Mouse (Mus musculus) embryonic facial prominence, embryonic 15.5 days (tissue): Measurements from ENCODE around the gene Bahd1. TPM values are rescaled to one million over a fixed set of nuclear protein-coding genes. Genes with fewer than 3 reads are reported as not detected.

Experiments used
- ATAC-seq: fragments of 200-750 bp; cut with Nextera tagmentation; 2 replicates; pipeline ENCODE4 v1.8.0; 2017; ENCODE audit warnings: low read depth, moderate TSS enrichment; ENCODE audit not compliant: insufficient number of reproducible peaks, low FRiP score, low TSS enrichment
- H3K27ac ChIP-seq: fragments of 300-500 bp; sonication (generic); replicated peaks from 2 replicates; pipeline ENCODE4 v1.5.1; 2015; ENCODE audit warnings: mild to moderate bottlenecking, inconsistent platforms
- H3K27me3 ChIP-seq: fragments of 300-500 bp; sonication (generic); 2 replicates; pipeline ENCODE4 v1.6.1; 2015; ENCODE audit warnings: inconsistent platforms
- H3K36me3 ChIP-seq: fragments of 300-500 bp; sonication (generic); 2 replicates; pipeline ENCODE4 v1.6.1; 2015; ENCODE audit warnings: mild to moderate bottlenecking, inconsistent platforms
- H3K4me1 ChIP-seq: fragments of 300-500 bp; sonication (generic); 2 replicates; pipeline ENCODE4 v1.6.1; 2015; ENCODE audit warnings: inconsistent platforms
- H3K4me2 ChIP-seq: fragments of 300-500 bp; sonication (generic); replicated peaks from 2 replicates; pipeline ENCODE4 v1.6.1; 2015; ENCODE audit warnings: mild to moderate bottlenecking, inconsistent platforms
- H3K4me3 ChIP-seq: fragments of 300-500 bp; sonication (generic); replicated peaks from 2 replicates; pipeline ENCODE4 v1.5.1; 2015; ENCODE audit warnings: mild to moderate bottlenecking, inconsistent platforms
- H3K9ac ChIP-seq: fragments of 300-500 bp; sonication (generic); 2 replicates; pipeline ENCODE4 v1.6.1; 2015; ENCODE audit warnings: inconsistent platforms
- H3K9me3 ChIP-seq: fragments of 300-500 bp; sonication (generic); replicated peaks from 2 replicates; pipeline ENCODE4 v1.6.1; 2016; ENCODE audit warnings: inconsistent platforms
- WGBS: fragments of 180-500 bp; shearing (Covaris S2); methylation state at CpG from one replicate; pipeline ENCODE4 v1.1.7; 2015; 5-methylcytosine and 5-hydroxymethylcytosine counted together
- polyA plus RNA-seq: library from polyadenylated mRNA; unstranded; fragments of >200 nt; fragmentation: Nextera tagmentation; extraction: Ambion mirVana; gene quantifications from 2 replicates; pipeline ENCODE4 v1.2.1, GENCODE M21; 2015

The Bahd1 gene
- 5.9 and 7.0 TPM in 2 replicates for polyA plus RNA-seq

GRCm38 (mm10) chr2:118899981-118900825 is at the start of gene Bahd1:
TSS of gene Bahd1 (plus strand) at chr2:118900377.
- Histone ChIP-seq H3K36me3 (no peaks in the 10 kb centered on the region), H3K4me1 (peaks cover 53% of the 10 kb centered on the region), H3K27me3 (peaks cover 53% of the 10 kb centered on the region), H3K9me3 (no peaks in the 10 kb centered on the region), H3K27ac (no peak within 1 kb of the TSS), H3K4me3 (peak within 1 kb of the TSS; percentile 88), H3K4me2 (peak within 1 kb of the TSS; percentile 99), H3K9ac (peak within 1 kb of the TSS; percentile 74; the same call in 1 of the 2 replicates)
- ATAC-seq: no peak
- under 1% methylated on average over 32 of the region's 32 CpGs for WGBS

GRCm38 (mm10) chr2:118851756-118852155 is 48.4 kb upstream of the Bahd1 start:
- H3K27me3 ChIP-seq: no peaks in the 10 kb centered on the region
- no peaks in the 10 kb centered on the region for H3K36me3 ChIP-seq
- 21% methylated on average over 3 of the region's 3 CpGs for WGBS
- no peak overlapping the region for H3K4me2 ChIP-seq
- no peak overlapping the region for H3K4me3 ChIP-seq
- H3K27ac ChIP-seq: no peak overlapping the region
- no peaks in the 10 kb centered on the region for H3K9me3 ChIP-seq
- H3K4me1 ChIP-seq: no peaks in the 10 kb centered on the region
- no peak overlapping the region for H3K9ac ChIP-seq
- ATAC-seq: no peak

DNA sequence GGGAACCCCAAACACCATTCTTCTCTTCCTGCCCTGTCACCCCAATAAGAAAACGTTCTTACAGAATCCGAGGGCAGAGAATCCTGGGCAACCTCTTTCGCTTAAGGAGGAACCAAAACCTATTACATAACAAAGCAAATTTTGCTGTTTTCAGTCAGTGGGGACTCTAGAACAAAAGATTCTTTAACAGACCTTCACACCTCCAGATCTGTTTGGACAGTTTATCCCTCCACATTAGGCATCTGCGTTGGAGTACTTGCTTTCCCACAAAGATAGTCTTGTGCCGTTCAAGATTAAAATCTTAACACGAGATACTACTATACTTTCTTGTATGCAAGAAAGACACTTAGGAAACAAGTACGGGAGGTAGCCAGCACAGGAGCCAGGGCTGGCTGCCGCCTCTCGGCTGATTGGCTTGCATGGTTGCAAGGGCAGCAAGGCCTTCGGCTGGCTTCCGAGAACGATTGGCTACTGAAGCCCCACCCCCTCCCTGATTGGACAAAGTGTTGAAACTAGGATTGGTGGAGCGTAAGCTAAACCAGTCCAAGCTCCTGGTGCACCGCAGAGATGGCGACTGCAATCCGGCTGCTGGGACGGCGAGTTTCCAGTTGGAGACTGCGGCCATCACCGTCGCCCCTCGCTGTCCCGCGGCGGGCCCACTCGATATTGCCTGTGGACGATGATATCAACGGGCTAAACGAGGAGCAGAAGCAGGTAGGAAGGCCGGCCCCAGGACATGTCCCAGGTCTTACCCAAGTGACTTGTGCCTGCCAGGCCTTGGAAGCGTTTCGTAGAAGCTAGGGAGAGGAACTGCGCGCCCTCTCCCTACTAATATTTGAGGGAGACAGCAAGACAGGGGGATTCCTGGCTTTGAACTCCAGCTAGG is 38.5 kb upstream of the Bahd1 start, which contains the start of gene Ivd:
Gene Ivd (plus strand): TSS at position 501 of the 886 bp plus-strand sequence.
- Histone ChIP-seq H3K27ac (peak within 1 kb of the TSS; percentile 63), H3K9ac (peak within 1 kb of the TSS; percentile 49)
- ATAC-seq: peak; percentile 99

DNA sequence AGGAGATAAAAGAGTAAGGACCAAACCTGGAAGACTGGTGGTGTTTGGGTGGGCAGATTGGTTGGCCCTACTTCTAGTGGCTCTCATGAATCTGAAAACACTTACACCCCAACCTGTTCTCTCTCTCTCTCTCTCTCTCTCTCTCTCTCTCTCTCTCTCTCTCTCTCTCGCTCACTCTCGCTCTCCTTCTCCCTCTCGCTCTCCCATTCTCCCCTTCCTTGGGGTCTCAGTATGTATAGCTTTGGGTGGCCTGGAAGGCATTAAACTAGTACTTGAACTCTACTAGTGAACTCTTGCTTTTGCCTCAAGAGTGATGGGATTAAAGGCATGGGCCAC is 37.9 kb upstream of the Bahd1 start:
- no peaks in the 10 kb centered on the region for H3K36me3 ChIP-seq
- no peaks in the 10 kb centered on the region for H3K9me3 ChIP-seq
- H3K9ac ChIP-seq: peak overlapping the region; percentile 49
- H3K27me3 ChIP-seq: no peaks in the 10 kb centered on the region
- no peak for ATAC-seq
- WGBS: 8% methylated on average over 3 of the region's 3 CpGs
- peak overlapping the region; percentile 65 for H3K4me2 ChIP-seq
- H3K4me1 ChIP-seq: peaks cover 18% of the 10 kb centered on the region
- peak overlapping the region; percentile 71 for H3K4me3 ChIP-seq
- peak overlapping the region; percentile 63; the same call in 1 of the 2 replicates for H3K27ac ChIP-seq

More for the DNA sequence above, 38.5 kb upstream of the Bahd1 start, which contains the start of gene Ivd:
- Histone ChIP-seq H3K36me3 (no peaks in the 10 kb centered on the region), H3K4me3 (peak within 1 kb of the TSS; percentile 71), H3K4me1 (peaks cover 18% of the 10 kb centered on the region), H3K4me2 (peak within 1 kb of the TSS; percentile 65), H3K27me3 (no peaks in the 10 kb centered on the region), H3K9me3 (no peaks in the 10 kb centered on the region)
- WGBS: 1% methylated on average over 34 of the region's 34 CpGs

GRCm38 (mm10) chr2:118870601-118871000 is 29.6 kb upstream of the Bahd1 start:
- Histone ChIP-seq H3K4me3 (no peak overlapping the region), H3K9me3 (no peaks in the 10 kb centered on the region), H3K36me3 (peaks cover 24% of the 10 kb centered on the region; the same call in 1 of the 2 replicates), H3K27me3 (no peaks in the 10 kb centered on the region), H3K27ac (no peak overlapping the region), H3K4me2 (no peak overlapping the region), H3K4me1 (no peaks in the 10 kb centered on the region), H3K9ac (no peak overlapping the region)
- 72% methylated on average over 3 of the region's 3 CpGs for WGBS
- no peak for ATAC-seq

- Histone ChIP-seq H3K27ac (no peak overlapping the region), H3K36me3 (peaks cover 27% of the 10 kb centered on the region; the same call in 1 of the 2 replicates), H3K9ac (no peak overlapping the region), H3K4me3 (no peak overlapping the region), H3K4me1 (no peaks in the 10 kb centered on the region), H3K9me3 (no peaks in the 10 kb centered on the region), H3K4me2 (no peak overlapping the region), H3K27me3 (no peaks in the 10 kb centered on the region)
- ATAC-seq: no peak
- 75% methylated on average over 1 of the region's 1 CpGs for WGBS
Measured at GRCm38 (mm10) chr2:118871032-118871431, 29.1 kb upstream of the Bahd1 start.

- ATAC-seq: no peak
- 88% methylated on average over 5 of the region's 5 CpGs for WGBS
- Histone ChIP-seq H3K9me3 (no peaks in the 10 kb centered on the region), H3K36me3 (peaks cover 42% of the 10 kb centered on the region), H3K4me3 (no peak overlapping the region), H3K4me2 (no peak overlapping the region), H3K4me1 (no peaks in the 10 kb centered on the region), H3K9ac (no peak overlapping the region), H3K27ac (no peak overlapping the region), H3K27me3 (no peaks in the 10 kb centered on the region)
Measured at GRCm38 (mm10) chr2:118873018-118873417, 27.2 kb upstream of the Bahd1 start.

- ATAC-seq: 0 out of 2 replicates have a peak, but pooled peaks have one; percentile 21
- H3K27me3 ChIP-seq: no peaks in the 10 kb centered on the region
- no peak overlapping the region for H3K4me3 ChIP-seq
- H3K9ac ChIP-seq: no peak overlapping the region
- peaks cover 42% of the 10 kb centered on the region for H3K36me3 ChIP-seq
- H3K4me1 ChIP-seq: no peaks in the 10 kb centered on the region
- H3K9me3 ChIP-seq: no peaks in the 10 kb centered on the region
- H3K4me2 ChIP-seq: no peak overlapping the region
- WGBS: 77% methylated on average over 6 of the region's 6 CpGs
- no peak overlapping the region for H3K27ac ChIP-seq
Measured at GRCm38 (mm10) chr2:118873890-118874430, 26.2 kb upstream of the Bahd1 start.

DNA sequence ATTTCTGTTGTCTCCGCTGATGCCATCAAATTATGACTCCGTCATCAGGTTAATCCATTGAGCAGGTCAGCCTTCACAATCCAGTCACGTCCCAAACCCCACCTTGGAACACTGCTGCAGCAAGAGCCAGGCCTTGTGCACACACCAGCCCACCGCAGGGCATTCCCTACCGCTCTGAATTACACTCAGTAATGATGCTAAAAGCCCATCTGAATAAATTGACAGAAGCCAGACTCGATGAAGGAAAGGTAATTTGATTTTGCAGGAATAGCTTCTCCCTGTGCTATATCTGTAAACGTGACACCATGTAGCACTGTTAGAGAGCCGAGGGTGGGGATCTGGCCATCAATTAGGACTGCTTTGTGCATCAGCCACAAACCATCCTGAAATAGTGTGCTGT is 24.9 kb upstream of the Bahd1 start:
- Histone ChIP-seq H3K4me2 (no peak overlapping the region), H3K27me3 (no peaks in the 10 kb centered on the region), H3K9me3 (no peaks in the 10 kb centered on the region), H3K36me3 (peaks cover 35% of the 10 kb centered on the region), H3K27ac (no peak overlapping the region), H3K9ac (no peak overlapping the region), H3K4me1 (no peaks in the 10 kb centered on the region), H3K4me3 (no peak overlapping the region)
- ATAC-seq: no peak
- 89% methylated on average over 8 of the region's 8 CpGs for WGBS

- H3K36me3 ChIP-seq: peaks cover 32% of the 10 kb centered on the region
- WGBS: 88% methylated on average over 9 of the region's 9 CpGs
- H3K9ac ChIP-seq: no peak overlapping the region
Measured at GRCm38 (mm10) chr2:118876453-118876852, 23.7 kb upstream of the Bahd1 start.

GRCm38 (mm10) chr2:118881019-118881418 is 19.2 kb upstream of the Bahd1 start:
- peaks cover 18% of the 10 kb centered on the region for H3K27me3 ChIP-seq
- no peak overlapping the region for H3K4me3 ChIP-seq
- H3K36me3 ChIP-seq: peaks cover 16% of the 10 kb centered on the region
- no peak overlapping the region for H3K9ac ChIP-seq
- H3K9me3 ChIP-seq: no peaks in the 10 kb centered on the region
- no peak for ATAC-seq
- no peak overlapping the region for H3K27ac ChIP-seq
- 86% methylated on average over 4 of the region's 4 CpGs for whole genome bisulfite sequencing
- H3K4me2 ChIP-seq: no peak overlapping the region
- peaks cover 5% of the 10 kb centered on the region for H3K4me1 ChIP-seq

More at GRCm38 (mm10) chr2:118876453-118876852, 23.7 kb upstream of the Bahd1 start:
- no peaks in the 10 kb centered on the region for H3K9me3 ChIP-seq
- H3K4me3 ChIP-seq: no peak overlapping the region
- H3K4me2 ChIP-seq: no peak overlapping the region
- H3K27me3 ChIP-seq: no peaks in the 10 kb centered on the region
- ATAC-seq: no peak
- no peak overlapping the region for H3K27ac ChIP-seq
- H3K4me1 ChIP-seq: no peaks in the 10 kb centered on the region
